Mouse (Mus musculus) neural tube, embryonic 15.5 days (tissue): Measurements from ENCODE around the gene Acot3. TPM values are rescaled to one million over a fixed set of nuclear protein-coding genes. Genes with fewer than 3 reads are reported as not detected.
"Not testable (repeated sequence)": the region's sequence is repeated elsewhere in the genome, so short reads cannot be mapped to it uniquely, and the experiment has no call there.

ENCODE experiments used
- ATAC-seq: fragments of 200-750 bp; cut with Nextera tagmentation; 2 replicates; pipeline ENCODE4 v1.8.0; 2017; ENCODE audit warnings: mild to moderate bottlenecking, moderate TSS enrichment, moderate library complexity; ENCODE audit not compliant: low FRiP score
- H3K27ac ChIP-seq: fragments of 300-500 bp; sonication (generic); replicated peaks from 2 replicates; pipeline ENCODE4 v1.5.1; 2015; ENCODE audit warnings: mild to moderate bottlenecking, inconsistent platforms
- H3K27me3 ChIP-seq: fragments of 300-500 bp; sonication (generic); replicated peaks from 2 replicates; pipeline ENCODE4 v1.6.1; 2015; ENCODE audit warnings: inconsistent platforms
- H3K36me3 ChIP-seq: fragments of 300-500 bp; sonication (generic); 2 replicates; pipeline ENCODE4 v1.6.1; 2015; ENCODE audit warnings: inconsistent platforms
- H3K4me1 ChIP-seq: fragments of 300-500 bp; sonication (generic); 2 replicates; pipeline ENCODE4 v1.6.1; 2015; ENCODE audit warnings: inconsistent platforms
- H3K4me2 ChIP-seq: fragments of 300-500 bp; sonication (generic); 2 replicates; pipeline ENCODE4 v1.6.1; 2015; ENCODE audit warnings: inconsistent platforms, mild to moderate bottlenecking, moderate library complexity
- H3K4me3 ChIP-seq: fragments of 300-500 bp; sonication (generic); replicated peaks from 2 replicates; pipeline ENCODE4 v1.5.1; 2015; ENCODE audit warnings: mild to moderate bottlenecking, inconsistent platforms
- H3K9ac ChIP-seq: fragments of 300-500 bp; sonication (generic); replicated peaks from 2 replicates; pipeline ENCODE4 v1.6.1; 2015; ENCODE audit warnings: mild to moderate bottlenecking, inconsistent platforms
- H3K9me3 ChIP-seq: fragments of 300-500 bp; sonication (generic); replicated peaks from 2 replicates; pipeline ENCODE4 v1.6.1; 2016; ENCODE audit warnings: inconsistent platforms
- WGBS: fragments of 180-500 bp; shearing (Covaris S2); methylation state at CpG from one replicate; pipeline ENCODE4 v1.1.7; 2015; ENCODE audit warnings: mixed read lengths; 5-methylcytosine and 5-hydroxymethylcytosine counted together
- polyA plus RNA-seq: library from polyadenylated mRNA; unstranded; fragments of >200 nt; fragmentation: Nextera tagmentation; extraction: Ambion mirVana; gene quantifications from 2 replicates; pipeline ENCODE4 v1.2.1, GENCODE M21; 2015

Acot3 gene
- 0.80 and 1.1 TPM in 2 replicates for polyA plus RNA-seq

- Histone ChIP-seq H3K4me3 (peak within 1 kb of the TSS; percentile 47), H3K9ac (no peak within 1 kb of the TSS), H3K4me2 (peak within 1 kb of the TSS; percentile 82), H3K27me3 (peaks cover 18% of the 10 kb centered on the region), H3K36me3 (no peaks in the 10 kb centered on the region), H3K27ac (no peak within 1 kb of the TSS), H3K9me3 (0 out of 2 replicates have a peak, but pooled peaks cover 4% of the 10 kb centered on the region), H3K4me1 (peaks cover 11% of the 10 kb centered on the region)
- no peak for ATAC-seq
- 83% methylated on average over 5 of the region's 5 CpGs for WGBS
Measured at GRCm38 (mm10) chr12:84051937-84052474, at the start of gene Acot3. Gene Acot3 (plus strand): TSS chr12:84052144.

GRCm38 (mm10) chr12:84003866-84004265 is 48.1 kb upstream of the Acot3 start:
- 88% methylated on average over 1 of the region's 1 CpGs for WGBS
- no peak overlapping the region for H3K4me3 ChIP-seq
- no peaks in the 10 kb centered on the region for H3K9me3 ChIP-seq
- no peak overlapping the region for H3K27ac ChIP-seq
- H3K36me3 ChIP-seq: no peaks in the 10 kb centered on the region
- 0 out of 2 replicates have a peak, but pooled peaks cover under 1% of the 10 kb centered on the region for H3K4me1 ChIP-seq
- no peak overlapping the region for H3K4me2 ChIP-seq
- no peak overlapping the region for H3K9ac ChIP-seq
- no peak for ATAC-seq
- no peaks in the 10 kb centered on the region for H3K27me3 ChIP-seq

GRCm38 (mm10) chr12:84008251-84008650 is 43.7 kb upstream of the Acot3 start:
- peak overlapping the region; percentile 60; the same call in 1 of the 2 replicates for H3K4me2 ChIP-seq
- peaks cover 19% of the 10 kb centered on the region for H3K4me1 ChIP-seq
- no peaks in the 10 kb centered on the region for H3K9me3 ChIP-seq
- H3K27ac ChIP-seq: peak overlapping the region; percentile 77
- H3K9ac ChIP-seq: no peak overlapping the region
- ATAC-seq: no peak
- no peaks in the 10 kb centered on the region for H3K36me3 ChIP-seq
- H3K27me3 ChIP-seq: no peaks in the 10 kb centered on the region
- H3K4me3 ChIP-seq: no peak overlapping the region
- 81% methylated on average over 11 of the region's 12 CpGs for WGBS

GRCm38 (mm10) chr12:84008729-84009128 is 43.2 kb upstream of the Acot3 start:
- 34% methylated on average over 8 of the region's 8 CpGs for WGBS
- H3K4me1 ChIP-seq: peaks cover 20% of the 10 kb centered on the region
- H3K4me2 ChIP-seq: peak overlapping the region; percentile 60
- H3K4me3 ChIP-seq: peak overlapping the region; percentile 50
- H3K9me3 ChIP-seq: no peaks in the 10 kb centered on the region
- H3K27ac ChIP-seq: peak overlapping the region; percentile 77
- peak; percentile 50; the same call in 1 of the 2 replicates for ATAC-seq
- no peaks in the 10 kb centered on the region for H3K27me3 ChIP-seq
- H3K36me3 ChIP-seq: no peaks in the 10 kb centered on the region
- H3K9ac ChIP-seq: 0 out of 2 replicates have a peak overlapping the region, but pooled peaks have one; percentile 44

GRCm38 (mm10) chr12:84009171-84009965 is 42.6 kb upstream of the Acot3 start, which contains the start of gene Acot1:
Gene Acot1 (plus strand): TSS chr12:84009490.
- not testable (repeated sequence) for H3K27me3 ChIP-seq, H3K36me3 ChIP-seq, H3K9me3 ChIP-seq
- Histone ChIP-seq H3K4me2 (peak within 1 kb of the TSS; percentile 60), H3K4me1 (peaks cover 24% of the 10 kb centered on the region), H3K9ac (peak within 1 kb of the TSS; percentile 44), H3K4me3 (peak within 1 kb of the TSS; percentile 50), H3K27ac (peak within 1 kb of the TSS; percentile 77)
- WGBS: under 1% methylated on average over 55 of the region's 70 CpGs
- ATAC-seq: peak; percentile 90

- peak overlapping the region; percentile 77 for H3K27ac ChIP-seq
- peaks cover 28% of the 10 kb centered on the region for H3K4me1 ChIP-seq
- H3K36me3 ChIP-seq: no peaks in the 10 kb centered on the region; the same call in 1 of the 2 replicates
- H3K9me3 ChIP-seq: no peaks in the 10 kb centered on the region
- peak overlapping the region; percentile 44; the same call in 1 of the 2 replicates for H3K9ac ChIP-seq
- no peaks in the 10 kb centered on the region for H3K27me3 ChIP-seq
- H3K4me2 ChIP-seq: peak overlapping the region; percentile 60
- 73% methylated on average over 3 of the region's 3 CpGs for WGBS
- no peak for ATAC-seq
- peak overlapping the region; percentile 50 for H3K4me3 ChIP-seq
Measured at GRCm38 (mm10) chr12:84010201-84010600, 41.7 kb upstream of the Acot3 start.

- WGBS: 19% methylated on average over 12 of the region's 12 CpGs
- Histone ChIP-seq H3K27ac (peak overlapping the region; percentile 77), H3K27me3 (no peaks in the 10 kb centered on the region), H3K36me3 (no peaks in the 10 kb centered on the region; the same call in 1 of the 2 replicates), H3K9me3 (no peaks in the 10 kb centered on the region), H3K9ac (no peak overlapping the region), H3K4me1 (peaks cover 28% of the 10 kb centered on the region), H3K4me2 (peak overlapping the region; percentile 60), H3K4me3 (peak overlapping the region; percentile 50)
- peak; percentile 76 for ATAC-seq
Measured at GRCm38 (mm10) chr12:84011251-84012040, 40.5 kb upstream of the Acot3 start.

- H3K4me2 ChIP-seq: peak overlapping the region; percentile 60
- H3K36me3 ChIP-seq: no peaks in the 10 kb centered on the region; the same call in 1 of the 2 replicates
- H3K4me3 ChIP-seq: no peak overlapping the region
- no peaks in the 10 kb centered on the region for H3K9me3 ChIP-seq
- H3K27me3 ChIP-seq: no peaks in the 10 kb centered on the region
- no peak overlapping the region for H3K27ac ChIP-seq
- no peak for ATAC-seq
- WGBS: 53% methylated on average over 6 of the region's 6 CpGs
- no peak overlapping the region for H3K9ac ChIP-seq
- peaks cover 28% of the 10 kb centered on the region for H3K4me1 ChIP-seq
Measured at GRCm38 (mm10) chr12:84013130-84013529, 38.8 kb upstream of the Acot3 start.

- no peaks in the 10 kb centered on the region; the same call in 1 of the 2 replicates for H3K36me3 ChIP-seq
- H3K9me3 ChIP-seq: no peaks in the 10 kb centered on the region
- ATAC-seq: no peak
- peak overlapping the region; percentile 60 for H3K4me2 ChIP-seq
- no peaks in the 10 kb centered on the region for H3K27me3 ChIP-seq
- no peak overlapping the region for H3K27ac ChIP-seq
- no peak overlapping the region for H3K4me3 ChIP-seq
- no peak overlapping the region for H3K9ac ChIP-seq
- H3K4me1 ChIP-seq: peaks cover 28% of the 10 kb centered on the region
- WGBS: 92% methylated on average over 7 of the region's 7 CpGs
Measured at GRCm38 (mm10) chr12:84013701-84014100, 38.2 kb upstream of the Acot3 start.

GRCm38 (mm10) chr12:84020528-84020927 is 31.4 kb upstream of the Acot3 start:
- not testable (repeated sequence) for H3K27ac ChIP-seq, H3K36me3 ChIP-seq, H3K4me1 ChIP-seq, ATAC-seq, H3K9ac ChIP-seq, H3K9me3 ChIP-seq, H3K4me3 ChIP-seq, H3K27me3 ChIP-seq, H3K4me2 ChIP-seq
- 57% methylated on average over 7 of the region's 7 CpGs for WGBS

- H3K36me3 ChIP-seq, H3K27me3 ChIP-seq, H3K4me2 ChIP-seq, H3K27ac ChIP-seq, H3K4me3 ChIP-seq, H3K4me1 ChIP-seq, H3K9ac ChIP-seq, H3K9me3 ChIP-seq, ATAC-seq: not testable (repeated sequence)
- WGBS: 98% methylated on average over 4 of the region's 4 CpGs
Measured at GRCm38 (mm10) chr12:84022266-84022665, 29.7 kb upstream of the Acot3 start.
